Mouse (Mus musculus): Measurements from ENCODE around the gene Slc39a11. TPM values are rescaled to one million over a fixed set of nuclear protein-coding genes. Genes with fewer than 3 reads are reported as not detected.

The Slc39a11 gene
- total RNA-seq, 2 experiments from 2014 or later, result 12.4 to 13.3 TPM

DNA sequence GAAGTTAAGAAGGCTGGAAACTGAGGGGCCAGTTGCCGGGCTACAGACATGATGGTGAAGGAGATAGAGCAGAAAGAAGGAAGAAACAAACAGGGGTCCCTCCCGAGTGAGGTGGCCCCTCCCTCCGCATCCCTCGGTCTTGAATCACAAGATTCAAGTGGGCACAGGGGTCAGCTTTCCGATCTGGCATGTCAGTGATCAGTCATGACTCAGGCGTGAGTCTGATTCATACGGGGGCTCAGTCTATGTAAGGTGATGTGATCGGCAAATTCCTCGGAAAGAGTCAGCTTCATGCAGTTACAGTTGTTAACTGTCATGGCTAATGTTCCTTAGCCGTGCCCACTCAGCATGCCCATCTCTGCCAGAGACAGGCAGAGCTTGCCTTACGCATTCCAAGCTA is 115.5 kb downstream of the Slc39a11 start:
- intact Hi-C loops (cut with DNase I), result no loop called here
- TF ChIP-seq CTCF (IDR thresholded peaks at IDR 0.05), result no peak
- DNase-seq (ENCODE audit: extremely low spot score in 1 of 2, low spot score in 2 of 2), result no peak
- Histone ChIP-seq H3K27ac (no peak overlapping the region), H3K4me3 (no peak overlapping the region)

DNA sequence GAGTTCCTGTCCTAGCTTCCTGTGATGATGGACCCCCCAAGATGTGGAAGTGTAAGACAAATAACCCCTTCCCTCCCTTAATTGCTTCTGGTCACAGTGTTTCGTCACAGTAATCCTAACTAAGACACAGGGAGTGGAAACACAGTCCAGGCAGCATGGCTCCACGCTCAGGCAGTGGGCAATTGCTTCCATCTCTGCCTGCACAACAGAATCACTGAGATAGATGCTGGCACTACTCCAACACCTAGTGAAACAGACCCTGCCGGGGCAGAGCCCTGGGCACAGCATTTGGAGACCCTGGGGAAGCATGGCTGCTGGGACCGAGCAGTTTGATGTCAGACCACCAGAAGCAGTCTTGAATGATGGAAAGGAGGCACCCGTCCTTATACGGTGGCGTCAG is 115.9 kb downstream of the Slc39a11 start:
- no peak overlapping the region for H3K27ac ChIP-seq
- DNase-seq (ENCODE audit: extremely low spot score in 1 of 2, low spot score in 2 of 2), result no peak
- intact Hi-C loops (cut with DNase I), result no loop called here
- H3K4me3 ChIP-seq, result no peak overlapping the region
- TF ChIP-seq CTCF (IDR thresholded peaks at IDR 0.05), result no peak

DNA sequence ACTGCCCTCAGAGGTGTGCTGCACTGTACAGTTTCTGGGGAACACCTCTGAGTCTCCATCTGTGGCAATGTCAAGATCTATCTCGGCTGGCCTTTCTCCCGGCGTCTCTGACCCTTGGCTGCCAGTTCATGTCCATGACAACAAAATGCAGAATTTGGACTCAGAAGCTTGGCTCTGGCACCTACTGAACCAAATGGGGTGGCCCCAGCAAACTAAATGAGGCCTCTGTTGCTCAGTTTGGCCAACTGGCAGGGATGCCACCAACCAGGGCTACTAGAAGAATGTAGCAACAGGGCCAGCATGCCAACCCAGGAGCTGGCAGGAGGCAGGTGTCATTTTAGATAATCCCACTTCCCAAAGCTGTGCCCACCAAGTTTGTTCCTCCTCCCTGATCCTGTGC is 121.5 kb downstream of the Slc39a11 start:
- TF ChIP-seq CTCF (IDR thresholded peaks at IDR 0.05), result no peak
- no peak overlapping the region for H3K4me3 ChIP-seq
- intact Hi-C loops (cut with DNase I), result no loop called here
- DNase-seq (ENCODE audit: extremely low spot score in 1 of 2, low spot score in 2 of 2), result no peak
- H3K27ac ChIP-seq, result no peak overlapping the region

DNA sequence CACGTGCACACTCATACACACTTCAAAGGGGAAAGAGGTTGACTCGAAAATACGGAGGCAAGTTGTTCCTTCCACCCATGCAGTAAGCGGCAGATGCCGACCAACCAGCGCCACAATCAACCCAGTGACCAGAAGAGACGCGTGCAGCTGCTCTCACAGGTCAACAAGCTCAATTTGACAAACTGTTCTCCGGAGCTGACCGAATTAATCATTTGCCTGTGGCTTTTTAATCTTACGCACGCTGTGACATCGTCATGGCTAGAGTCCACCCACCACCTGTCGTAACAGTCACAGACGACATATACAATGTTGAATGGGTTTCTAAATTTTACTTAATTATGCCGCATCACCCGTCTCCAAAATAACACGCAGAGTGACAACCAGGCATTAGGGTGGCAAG is 124.1 kb downstream of the Slc39a11 start:
- DNase-seq (ENCODE audit: extremely low spot score in 1 of 2, low spot score in 2 of 2), result no peak
- Histone ChIP-seq H3K4me3 (no peak overlapping the region), H3K27ac (no peak overlapping the region)
- intact Hi-C loops (cut with DNase I), result no loop called here
- TF ChIP-seq CTCF (IDR thresholded peaks at IDR 0.05), result no peak

DNA sequence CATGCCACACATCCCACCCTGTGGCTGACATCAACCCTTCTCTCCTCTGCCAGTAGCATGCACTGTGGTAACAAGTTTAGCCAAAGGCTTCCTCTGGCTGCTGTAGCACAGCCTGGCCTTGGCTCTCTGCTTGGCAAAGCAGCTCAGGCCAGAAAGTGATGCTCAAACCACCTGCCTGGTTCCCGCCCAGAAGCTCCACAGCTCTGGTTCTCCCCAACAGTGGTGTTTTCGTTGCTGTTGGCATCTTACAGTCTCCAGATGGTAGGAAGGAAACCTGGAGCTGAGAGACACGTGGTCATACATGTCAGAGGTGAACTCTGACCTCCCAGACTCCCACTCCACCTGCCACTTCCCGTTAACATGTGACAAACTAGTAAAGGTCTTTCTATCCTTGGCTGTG is 127.2 kb downstream of the Slc39a11 start:
- TF ChIP-seq CTCF (IDR thresholded peaks at IDR 0.05), result no peak
- no peak overlapping the region for H3K27ac ChIP-seq
- intact Hi-C loops (cut with DNase I), result no loop called here
- H3K4me3 ChIP-seq, result no peak overlapping the region
- no peak for DNase-seq (ENCODE audit: extremely low spot score in 1 of 2, low spot score in 2 of 2)

DNA sequence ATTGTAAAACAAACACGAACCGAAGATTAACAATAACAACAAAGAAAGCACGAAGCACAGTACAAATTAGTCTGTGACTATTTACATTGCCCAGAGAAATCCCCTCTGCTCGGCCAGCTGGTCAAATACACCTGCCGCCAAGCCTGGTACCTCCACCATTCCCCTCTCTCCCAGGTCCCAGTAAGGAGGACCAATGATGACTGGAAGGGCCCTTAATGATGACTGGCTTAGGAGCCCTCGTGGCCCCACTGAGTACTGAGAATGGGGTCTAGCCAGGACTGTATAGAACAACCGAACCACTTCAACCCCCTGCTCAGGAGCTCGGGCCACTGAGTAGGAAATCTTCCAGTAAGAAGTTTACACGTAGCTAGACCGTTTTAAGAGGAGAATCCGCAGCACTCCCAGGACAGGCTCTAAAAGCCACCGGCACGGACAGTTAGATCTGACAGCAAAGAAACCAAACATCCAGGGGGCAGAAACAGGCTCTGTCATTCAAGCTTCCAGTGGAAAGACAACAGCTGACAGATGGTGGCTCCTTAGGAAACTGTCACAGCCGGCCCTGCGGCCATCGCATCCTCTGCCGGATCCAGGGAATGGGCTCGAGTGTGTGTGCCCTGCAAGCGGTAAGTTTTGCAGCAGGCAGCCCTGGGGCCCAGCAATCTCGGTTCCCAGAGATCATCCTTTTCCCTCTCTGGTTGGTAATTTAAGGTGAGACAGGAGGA is 128.2 kb downstream of the Slc39a11 start:
- no peak for TF ChIP-seq CTCF (IDR thresholded peaks at IDR 0.05)
- H3K27ac ChIP-seq, result no peak overlapping the region
- DNase-seq (ENCODE audit: extremely low spot score in 1 of 2, low spot score in 2 of 2), result no peak
- intact Hi-C loops (cut with DNase I), result no loop called here
- no peak overlapping the region for H3K4me3 ChIP-seq

DNA sequence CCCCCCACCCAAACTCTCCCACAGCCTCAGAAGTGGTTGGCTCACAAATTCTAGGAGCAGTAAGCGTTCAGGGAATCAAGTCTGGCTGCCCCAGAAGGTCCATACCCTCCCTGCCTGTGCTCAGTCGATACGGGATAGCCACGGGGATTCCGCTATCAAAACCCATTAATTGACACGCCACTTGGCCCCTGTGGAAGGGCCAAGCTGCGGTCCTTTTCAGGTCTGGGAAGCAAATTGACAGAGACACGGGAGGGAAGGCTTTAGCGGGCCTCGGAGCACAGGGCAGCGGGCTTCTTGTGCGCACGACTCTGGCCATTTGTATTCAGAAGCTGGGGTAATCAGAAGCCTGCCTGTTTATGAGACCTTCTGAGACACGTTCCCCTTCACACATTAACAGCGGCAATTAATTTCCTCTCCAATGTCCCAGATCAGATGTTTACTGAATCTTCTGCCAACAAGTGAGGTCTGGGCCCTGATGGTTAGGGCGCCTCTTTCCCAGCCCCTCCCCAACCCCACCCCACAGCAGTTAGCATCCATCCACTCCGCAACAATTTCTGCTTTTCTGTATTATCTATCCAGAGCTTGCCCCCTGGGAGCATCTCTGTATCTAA is 128.9 kb downstream of the Slc39a11 start:
- no peak overlapping the region for H3K4me3 ChIP-seq
- TF ChIP-seq CTCF (IDR thresholded peaks at IDR 0.05), result no peak
- H3K27ac ChIP-seq, result no peak overlapping the region
- DNase-seq (ENCODE audit: extremely low spot score in 1 of 2, low spot score in 2 of 2), result no peak
- intact Hi-C loops (cut with DNase I), result no loop called here

DNA sequence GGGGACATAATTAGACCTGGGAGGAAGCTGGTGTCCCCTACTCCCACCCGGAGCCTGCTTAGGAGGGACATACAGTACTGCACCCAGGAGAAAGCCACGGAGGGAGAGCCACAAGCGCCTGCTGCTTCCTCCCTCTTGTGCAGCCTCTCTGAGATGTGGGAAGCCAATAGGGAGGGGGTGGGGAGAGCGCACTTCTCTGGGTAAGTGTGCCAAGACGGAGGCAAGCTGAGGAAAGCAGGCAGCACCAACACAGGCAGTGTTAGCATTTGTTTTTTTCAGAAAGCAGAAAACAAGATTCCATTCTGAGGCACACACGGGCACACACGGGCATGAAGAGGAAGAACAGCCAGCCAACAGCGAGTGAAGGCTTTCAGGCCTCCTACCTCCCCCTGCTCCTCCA is 129.5 kb downstream of the Slc39a11 start:
- intact Hi-C loops (cut with DNase I), result no loop called here
- TF ChIP-seq CTCF (IDR thresholded peaks at IDR 0.05), result no peak
- peak; percentile 16 to 28 for DNase-seq (ENCODE audit: extremely low spot score in 1 of 2, low spot score in 2 of 2)
- H3K4me3 ChIP-seq, result no peak overlapping the region
- no peak overlapping the region for H3K27ac ChIP-seq

DNA sequence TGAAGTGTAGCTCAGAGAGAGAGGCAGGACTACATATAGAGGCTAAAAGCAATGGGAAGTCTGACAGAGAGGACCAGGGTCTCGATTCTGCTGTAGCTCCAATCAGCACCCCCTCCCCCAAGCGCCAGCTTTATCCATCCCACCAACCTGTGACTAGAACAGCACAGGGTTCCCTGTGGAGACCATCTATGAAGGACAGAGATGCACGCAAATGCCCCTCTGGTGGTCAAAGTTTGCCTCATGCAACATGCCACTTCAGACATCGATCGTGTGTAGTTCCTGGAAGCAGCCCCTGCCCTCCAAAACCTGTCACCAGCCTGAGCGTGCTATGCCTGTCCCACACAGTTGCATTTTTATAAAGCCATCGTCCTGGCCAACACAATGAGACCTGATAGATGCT is 129.9 kb downstream of the Slc39a11 start:
- H3K4me3 ChIP-seq, result no peak overlapping the region
- H3K27ac ChIP-seq, result no peak overlapping the region
- intact Hi-C loops (cut with DNase I), result loop anchor here (5.0 kb wide), 3 partner anchors 78 to 98 kb away; partner anchors contain the start of gene Sstr2
- TF ChIP-seq CTCF (IDR thresholded peaks at IDR 0.05), result no peak
- no peak for DNase-seq (ENCODE audit: extremely low spot score in 1 of 2, low spot score in 2 of 2)

DNA sequence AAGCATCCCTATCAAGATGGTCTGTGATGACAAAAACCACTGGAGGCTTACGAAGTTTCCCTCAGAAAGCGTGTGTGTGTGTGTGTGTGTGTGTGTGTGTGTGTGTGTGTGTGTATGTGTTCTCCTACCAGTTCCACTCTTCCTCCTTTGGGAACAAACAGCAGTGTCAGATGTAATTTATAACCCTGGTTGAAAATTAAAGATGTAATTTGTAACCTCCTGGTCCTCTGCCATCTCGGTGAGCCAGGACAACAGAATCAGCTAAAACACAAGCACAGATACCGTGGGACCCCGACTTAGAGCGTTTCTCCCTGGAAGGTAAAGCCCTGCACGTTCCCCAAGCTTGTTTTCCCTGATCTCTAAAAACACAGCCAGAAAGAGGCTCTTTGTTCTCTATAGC is 131.7 kb downstream of the Slc39a11 start:
- H3K4me3 ChIP-seq, result no peak overlapping the region
- intact Hi-C loops (cut with DNase I), result loop anchor here (5.0 kb wide), 3 partner anchors 76 to 99 kb away; partner anchors contain the start of gene Sstr2
- TF ChIP-seq CTCF (IDR thresholded peaks at IDR 0.05), result no peak
- no peak for DNase-seq (ENCODE audit: extremely low spot score in 1 of 2, low spot score in 2 of 2)
- no peak overlapping the region for H3K27ac ChIP-seq

DNA sequence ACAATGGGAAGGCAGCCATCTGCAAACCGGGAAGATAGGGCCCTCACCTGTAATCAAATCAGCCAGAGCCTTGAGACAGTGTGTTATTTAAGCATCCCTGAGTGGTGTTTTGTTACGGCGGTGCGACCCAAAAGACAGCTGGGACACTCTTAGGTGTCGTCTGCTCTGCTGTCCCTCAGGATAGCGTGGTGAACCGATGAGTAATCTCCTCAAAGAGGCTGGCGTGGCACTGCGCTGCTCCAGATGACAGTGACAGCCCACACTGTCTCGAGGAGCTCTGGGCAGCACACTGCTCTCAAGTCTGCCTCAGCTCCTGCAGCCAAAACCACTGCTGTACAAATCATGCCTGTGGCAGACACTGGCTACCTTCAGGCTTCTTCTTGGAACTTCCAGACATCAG is 133.7 kb downstream of the Slc39a11 start:
- H3K4me3 ChIP-seq, result no peak overlapping the region
- peak; percentile 29 to 45 for DNase-seq (ENCODE audit: extremely low spot score in 1 of 2, low spot score in 2 of 2)
- no peak overlapping the region for H3K27ac ChIP-seq
- no peak for TF ChIP-seq CTCF (IDR thresholded peaks at IDR 0.05)
- intact Hi-C loops (cut with DNase I), result loop anchor here (5.0 kb wide), 3 partner anchors 74 to 101 kb away; partner anchors contain the start of gene Sstr2

DNA sequence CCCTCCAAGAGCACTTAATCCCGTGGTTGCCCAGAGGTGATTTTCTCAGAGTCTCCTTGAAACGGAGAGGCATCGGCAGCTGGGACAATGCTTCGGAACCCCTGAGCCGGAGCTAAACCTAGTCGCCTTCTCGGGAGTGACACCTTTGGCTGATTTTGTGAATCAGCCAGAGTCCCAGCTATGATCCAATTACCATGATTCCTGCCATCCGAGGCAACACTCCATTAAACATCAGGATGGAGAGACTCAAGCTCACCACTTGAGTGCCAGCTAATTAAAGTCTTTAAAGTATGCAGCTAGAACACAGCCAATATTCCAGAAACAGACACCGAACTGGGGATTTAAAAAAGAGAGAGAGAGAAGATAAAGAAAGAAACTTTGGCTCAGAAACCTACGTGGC is 136.9 kb downstream of the Slc39a11 start:
- DNase-seq (ENCODE audit: extremely low spot score in 1 of 2, low spot score in 2 of 2), result no peak
- intact Hi-C loops (cut with DNase I), result no loop called here
- Histone ChIP-seq H3K27ac (no peak overlapping the region), H3K4me3 (no peak overlapping the region)
- no peak for TF ChIP-seq CTCF (IDR thresholded peaks at IDR 0.05)

DNA sequence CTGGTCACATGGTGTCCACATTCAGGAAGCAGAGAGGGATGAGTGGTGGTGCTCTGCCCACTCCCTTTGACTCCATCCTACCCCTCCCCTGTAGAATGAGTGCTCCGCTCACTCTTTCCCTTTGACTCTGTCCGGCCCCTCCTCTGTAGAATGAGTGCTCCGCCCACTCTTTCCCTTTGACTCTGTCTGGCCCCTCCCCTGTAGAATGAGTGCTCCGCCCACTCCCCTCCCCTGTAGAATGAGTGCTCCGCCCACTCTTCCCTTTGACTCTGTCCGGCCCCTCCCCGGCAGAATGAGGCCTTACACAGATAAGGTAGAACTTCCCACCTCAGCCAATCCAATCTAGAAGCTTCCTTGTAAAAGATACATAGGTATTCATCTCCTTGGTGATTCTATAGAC is 137.7 kb downstream of the Slc39a11 start:
- Histone ChIP-seq H3K4me3 (no peak overlapping the region), H3K27ac (no peak overlapping the region)
- no peak for TF ChIP-seq CTCF (IDR thresholded peaks at IDR 0.05)
- DNase-seq (ENCODE audit: extremely low spot score in 1 of 2, low spot score in 2 of 2), result no peak
- intact Hi-C loops (cut with DNase I), result no loop called here
